Mouse (Mus musculus): ENCODE data around the gene Espnl. TPM values are rescaled to one million over a fixed set of nuclear protein-coding genes. Genes with fewer than 3 reads are reported as not detected.

Gene Espnl
- polyA plus RNA-seq (2012; rRNA removed) = 0.05 and 0.15 TPM in 2 replicates

DNA sequence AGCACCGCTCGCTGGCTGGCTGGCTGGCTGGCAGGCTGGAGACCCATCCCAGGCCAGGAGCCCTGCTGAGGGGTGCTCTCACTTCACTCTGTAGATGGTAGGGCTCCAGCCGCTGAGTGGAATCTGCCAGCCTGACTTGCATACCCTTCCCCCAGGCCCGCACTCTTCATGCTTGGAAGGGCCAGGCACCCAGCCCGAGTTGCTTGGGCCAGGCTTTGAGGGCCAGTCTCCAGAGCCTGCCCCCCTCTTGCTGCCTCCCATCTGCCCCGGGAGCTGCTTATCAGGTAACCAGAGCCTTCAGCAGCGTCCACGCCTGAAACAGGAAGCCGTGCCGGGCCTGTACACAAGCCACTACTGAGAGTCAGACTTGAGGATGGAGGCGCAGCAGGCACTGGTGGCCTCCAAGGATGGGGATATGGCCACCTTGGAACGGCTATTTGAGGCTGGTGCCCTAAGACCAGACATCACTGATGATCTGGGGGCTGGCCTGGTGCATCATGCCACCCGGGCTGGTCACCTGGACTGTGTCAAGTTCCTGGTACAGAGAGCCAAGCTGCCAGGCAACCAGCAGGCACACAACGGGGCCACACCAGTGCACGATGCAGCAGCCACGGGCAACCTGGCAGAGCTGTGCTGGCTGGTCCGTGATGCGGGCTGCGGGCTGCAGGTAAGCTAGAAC is at the start of gene Espnl:
TSS of gene Espnl (plus strand) at position 316 of the 679 bp plus-strand sequence.
- no peak for TF ChIP-seq POLR2A (IDR thresholded peaks at IDR 0.05; ENCODE audit: low read depth, low read length)
- TF ChIP-seq CTCF (conservative IDR thresholded peaks at IDR 0.05; ENCODE audit: insufficient read depth, insufficient read length, low read depth, low read length) = no peak
- H3K4me3 ChIP-seq (ENCODE audit: insufficient read depth, low read depth, low read length) = no peak within 1 kb of the TSS
- no peak within 1 kb of the TSS for H3K27ac ChIP-seq (ENCODE audit: insufficient read depth, low read depth, low read length)
- WGBS = 48% methylated on average over 19 of the region's 19 CpGs
- H3K4me1 ChIP-seq (ENCODE audit: control insufficient read depth, insufficient read depth, low read length) = peaks cover 3% of the 10 kb centered on the region; the same call in 1 of the 2 replicates
- no peaks in the 10 kb centered on the region for H3K36me3 ChIP-seq (ENCODE audit: control insufficient read depth, insufficient read depth, low read length)
- no peaks in the 10 kb centered on the region for H3K27me3 ChIP-seq (replicated peaks; ENCODE audit: control insufficient read depth, insufficient read depth, low read length)
- DNase-seq = peak; percentile 27

DNA sequence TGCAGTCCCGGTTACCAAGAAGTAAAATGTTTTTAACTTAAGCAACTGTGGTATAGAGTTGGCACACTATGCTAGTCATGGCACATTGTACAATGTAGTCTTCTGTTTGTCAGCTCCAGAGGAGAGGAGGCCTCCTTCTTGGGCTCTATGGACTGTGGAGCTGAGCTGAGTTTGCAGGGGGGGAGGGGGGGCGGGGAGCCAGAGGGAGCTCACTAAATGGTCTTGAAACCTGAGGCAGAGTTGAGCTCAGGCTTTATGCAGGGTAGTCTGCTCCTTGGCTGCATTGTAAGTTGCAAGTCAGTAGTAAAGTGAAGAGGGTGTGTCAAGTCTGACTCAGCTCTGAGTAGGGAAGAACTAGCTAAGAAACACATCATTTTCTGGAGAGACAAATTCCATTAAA is 49.6 kb upstream of the Espnl start:
- no peaks in the 10 kb centered on the region for H3K4me1 ChIP-seq (ENCODE audit: control insufficient read depth, insufficient read depth, low read length)
- no peak overlapping the region for H3K27ac ChIP-seq (ENCODE audit: insufficient read depth, low read depth, low read length)
- TF ChIP-seq POLR2A (IDR thresholded peaks at IDR 0.05; ENCODE audit: low read depth, low read length) (no peak), CTCF (conservative IDR thresholded peaks at IDR 0.05; ENCODE audit: insufficient read depth, insufficient read length, low read depth, low read length) (no peak)
- peaks cover 5% of the 10 kb centered on the region for H3K36me3 ChIP-seq (ENCODE audit: control insufficient read depth, insufficient read depth, low read length)
- no peaks in the 10 kb centered on the region for H3K27me3 ChIP-seq (replicated peaks; ENCODE audit: control insufficient read depth, insufficient read depth, low read length)
- WGBS = 85% methylated on average over 2 of the region's 2 CpGs
- no peak for DNase-seq
- no peak overlapping the region for H3K4me3 ChIP-seq (ENCODE audit: insufficient read depth, low read depth, low read length)

DNA sequence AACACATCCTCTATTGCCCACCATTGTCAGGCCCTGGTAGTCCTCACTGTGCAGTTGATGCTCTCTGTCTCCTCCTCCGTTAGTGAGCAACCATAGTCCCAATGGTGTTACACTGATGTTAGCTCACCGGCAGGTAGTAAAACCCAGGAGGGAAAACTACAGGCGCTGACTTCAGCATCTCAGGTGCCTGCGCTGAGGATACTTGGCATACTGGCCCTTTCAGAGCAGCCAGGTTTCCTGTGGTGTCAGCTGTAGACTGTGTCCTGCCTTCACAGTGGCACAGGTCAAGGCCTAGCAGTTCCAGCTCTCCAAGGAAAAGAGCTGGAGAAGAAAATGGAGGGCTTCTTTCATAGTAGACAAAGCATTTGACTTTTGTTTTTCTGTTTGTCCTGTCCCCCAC is 45.3 kb upstream of the Espnl start:
- no peaks in the 10 kb centered on the region for H3K27me3 ChIP-seq (replicated peaks; ENCODE audit: control insufficient read depth, insufficient read depth, low read length)
- H3K4me3 ChIP-seq (ENCODE audit: insufficient read depth, low read depth, low read length) = no peak overlapping the region
- H3K36me3 ChIP-seq (ENCODE audit: control insufficient read depth, insufficient read depth, low read length) = peaks cover 13% of the 10 kb centered on the region
- no peak for TF ChIP-seq POLR2A (IDR thresholded peaks at IDR 0.05; ENCODE audit: low read depth, low read length)
- TF ChIP-seq CTCF (conservative IDR thresholded peaks at IDR 0.05; ENCODE audit: insufficient read depth, insufficient read length, low read depth, low read length) = no peak
- no peaks in the 10 kb centered on the region for H3K4me1 ChIP-seq (ENCODE audit: control insufficient read depth, insufficient read depth, low read length)
- 93% methylated on average over 4 of the region's 4 CpGs for WGBS
- H3K27ac ChIP-seq (ENCODE audit: insufficient read depth, low read depth, low read length) = no peak overlapping the region
- DNase-seq = no peak

DNA sequence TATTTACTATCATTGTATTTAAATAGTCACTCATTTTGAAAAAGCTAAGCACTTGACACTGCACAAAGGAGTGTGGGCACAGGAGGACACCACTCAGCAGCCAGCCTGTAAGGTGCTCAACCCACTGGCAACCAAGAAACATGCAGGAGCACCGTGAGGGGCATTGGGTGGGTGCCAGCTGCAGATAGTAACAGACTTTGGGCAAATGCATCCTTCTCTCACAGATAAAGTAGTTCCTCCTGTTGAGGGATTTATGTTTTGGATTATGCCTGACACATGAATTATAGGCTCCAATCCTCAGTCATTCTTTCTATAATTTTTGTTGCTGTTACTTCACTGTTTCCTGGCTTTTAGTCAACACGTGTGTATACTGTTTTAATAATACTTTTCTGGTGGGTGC is 44.4 kb upstream of the Espnl start:
- WGBS = 92% methylated on average over 2 of the region's 2 CpGs
- H3K4me3 ChIP-seq (ENCODE audit: insufficient read depth, low read depth, low read length) = no peak overlapping the region
- peaks cover 13% of the 10 kb centered on the region for H3K36me3 ChIP-seq (ENCODE audit: control insufficient read depth, insufficient read depth, low read length)
- TF ChIP-seq CTCF (conservative IDR thresholded peaks at IDR 0.05; ENCODE audit: insufficient read depth, insufficient read length, low read depth, low read length) (no peak), POLR2A (IDR thresholded peaks at IDR 0.05; ENCODE audit: low read depth, low read length) (no peak)
- H3K4me1 ChIP-seq (ENCODE audit: control insufficient read depth, insufficient read depth, low read length) = no peaks in the 10 kb centered on the region
- no peak overlapping the region for H3K27ac ChIP-seq (ENCODE audit: insufficient read depth, low read depth, low read length)
- no peaks in the 10 kb centered on the region for H3K27me3 ChIP-seq (replicated peaks; ENCODE audit: control insufficient read depth, insufficient read depth, low read length)
- DNase-seq = no peak

DNA sequence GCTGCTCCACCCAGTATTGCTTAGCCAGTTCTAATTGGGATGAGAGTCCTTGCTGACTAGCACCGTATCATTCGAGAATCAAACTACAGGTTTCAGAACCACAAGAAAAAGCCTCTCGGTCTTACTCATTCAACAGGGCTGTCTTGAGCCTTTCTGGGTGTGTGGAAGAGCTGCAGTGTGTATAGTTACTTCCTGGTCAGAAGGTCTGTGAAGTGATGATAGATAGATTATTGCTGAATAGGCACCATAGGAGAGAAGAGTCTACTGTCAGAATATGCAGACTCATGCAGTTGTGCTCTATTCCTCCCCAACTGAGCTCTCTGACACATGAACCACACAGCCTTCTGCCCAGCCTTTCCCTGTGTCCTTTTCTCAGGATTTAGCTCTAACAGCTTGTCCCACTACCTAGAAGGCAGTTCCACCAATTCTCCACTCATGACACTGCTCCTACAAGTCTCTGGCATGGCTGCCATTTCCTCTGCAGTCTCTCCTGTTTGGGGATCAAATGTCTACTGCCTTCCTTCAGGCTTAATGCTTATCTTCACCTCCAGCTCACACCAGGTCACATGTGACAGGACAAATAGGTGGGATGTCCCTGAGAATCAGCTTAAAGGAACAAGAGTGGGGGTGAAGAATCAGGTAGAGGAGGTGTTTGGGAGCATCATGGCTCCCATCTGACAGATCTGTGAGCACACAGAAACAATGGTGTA is 43.3 kb upstream of the Espnl start:
- H3K36me3 ChIP-seq (ENCODE audit: control insufficient read depth, insufficient read depth, low read length) = peaks cover 13% of the 10 kb centered on the region
- TF ChIP-seq CTCF (conservative IDR thresholded peaks at IDR 0.05; ENCODE audit: insufficient read depth, insufficient read length, low read depth, low read length) = no peak
- TF ChIP-seq POLR2A (IDR thresholded peaks at IDR 0.05; ENCODE audit: low read depth, low read length) = no peak
- WGBS = 97% methylated on average over 3 of the region's 3 CpGs
- no peaks in the 10 kb centered on the region for H3K4me1 ChIP-seq (ENCODE audit: control insufficient read depth, insufficient read depth, low read length)
- DNase-seq = no peak
- H3K27ac ChIP-seq (ENCODE audit: insufficient read depth, low read depth, low read length) = no peak overlapping the region
- no peak overlapping the region for H3K4me3 ChIP-seq (ENCODE audit: insufficient read depth, low read depth, low read length)
- no peaks in the 10 kb centered on the region for H3K27me3 ChIP-seq (replicated peaks; ENCODE audit: control insufficient read depth, insufficient read depth, low read length)

DNA sequence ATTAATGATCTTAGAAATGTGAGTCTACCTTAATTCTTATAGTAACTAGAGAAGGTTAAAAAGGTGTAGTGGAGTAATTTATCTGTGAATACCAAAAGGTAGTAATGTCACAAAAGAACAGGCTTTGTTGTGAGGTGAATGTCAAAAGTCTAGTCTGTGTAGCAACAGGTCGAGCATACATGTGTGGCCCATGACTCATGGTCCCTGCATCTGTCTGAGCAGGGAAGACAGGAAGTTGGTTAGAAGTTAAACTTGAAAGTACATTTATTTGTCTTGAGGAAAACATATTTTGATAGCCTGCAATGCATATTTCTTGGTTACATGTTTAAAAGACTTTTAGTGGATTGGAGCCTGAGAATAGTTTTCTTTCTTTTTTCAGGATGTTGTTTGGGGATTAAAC is 42.7 kb upstream of the Espnl start:
- no peaks in the 10 kb centered on the region for H3K27me3 ChIP-seq (replicated peaks; ENCODE audit: control insufficient read depth, insufficient read depth, low read length)
- no peaks in the 10 kb centered on the region for H3K4me1 ChIP-seq (ENCODE audit: control insufficient read depth, insufficient read depth, low read length)
- DNase-seq = no peak
- TF ChIP-seq CTCF (conservative IDR thresholded peaks at IDR 0.05; ENCODE audit: insufficient read depth, insufficient read length, low read depth, low read length) (no peak), POLR2A (IDR thresholded peaks at IDR 0.05; ENCODE audit: low read depth, low read length) (no peak)
- peaks cover 13% of the 10 kb centered on the region for H3K36me3 ChIP-seq (ENCODE audit: control insufficient read depth, insufficient read depth, low read length)
- no peak overlapping the region for H3K4me3 ChIP-seq (ENCODE audit: insufficient read depth, low read depth, low read length)
- 74% methylated on average over 1 of the region's 1 CpGs for WGBS
- H3K27ac ChIP-seq (ENCODE audit: insufficient read depth, low read depth, low read length) = no peak overlapping the region

DNA sequence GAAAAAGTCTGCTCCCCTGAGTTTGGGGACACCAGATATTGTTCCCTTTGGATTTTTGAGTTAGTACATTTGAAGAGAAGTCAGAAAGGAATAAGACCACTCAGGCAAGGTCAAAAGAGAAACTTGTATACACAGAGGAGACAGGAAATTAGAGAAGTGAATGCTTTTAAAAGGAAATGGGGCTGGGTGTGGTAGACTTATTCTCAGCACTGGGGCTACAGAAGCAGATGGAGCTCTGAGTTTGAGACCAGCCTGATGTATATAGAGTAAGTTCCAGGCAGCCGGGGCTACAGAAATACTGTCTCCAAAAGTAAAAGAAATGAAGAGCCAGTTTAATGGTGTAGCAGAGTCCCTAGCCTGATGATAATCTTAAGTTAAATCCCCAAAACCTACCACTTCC is 39.3 kb upstream of the Espnl start:
- Histone ChIP-seq H3K27ac (ENCODE audit: insufficient read depth, low read depth, low read length) (no peak overlapping the region), H3K4me1 (ENCODE audit: control insufficient read depth, insufficient read depth, low read length) (0 out of 2 replicates have a peak, but pooled peaks cover 2% of the 10 kb centered on the region), H3K27me3 (replicated peaks; ENCODE audit: control insufficient read depth, insufficient read depth, low read length) (no peaks in the 10 kb centered on the region), H3K36me3 (ENCODE audit: control insufficient read depth, insufficient read depth, low read length) (peaks cover 8% of the 10 kb centered on the region), H3K4me3 (ENCODE audit: insufficient read depth, low read depth, low read length) (no peak overlapping the region)
- TF ChIP-seq POLR2A (IDR thresholded peaks at IDR 0.05; ENCODE audit: low read depth, low read length) = no peak
- TF ChIP-seq CTCF (conservative IDR thresholded peaks at IDR 0.05; ENCODE audit: insufficient read depth, insufficient read length, low read depth, low read length) = no peak
- no peak for DNase-seq
- WGBS = 97% methylated on average over 1 of the region's 1 CpGs

Measured in kidney, adult 2 months (tissue).